Mouse (Mus musculus) liver (tissue): Measurements from ENCODE around the gene Erbb3.

Experiments used
- DNase-seq: peaks from one replicate; pipeline ENCODE4 v3.0.0-alpha.2; 2020; ENCODE audit warnings: mixed read lengths

The Erbb3 gene

GRCm38 (mm10) chr10:128524732-128525662, 64.5 kb downstream of the Erbb3 start:
- DNase-seq, result peak; percentile 63

- no peak for DNase-seq
Measured at GRCm38 (mm10) chr10:128524111-128524731, 65.2 kb downstream of the Erbb3 start.

- no peak for DNase-seq
Measured at GRCm38 (mm10) chr10:128522351-128522750, 67.1 kb downstream of the Erbb3 start.

GRCm38 (mm10) chr10:128520591-128520990, 68.9 kb downstream of the Erbb3 start:
- no peak for DNase-seq

- peak; percentile 54 for DNase-seq
Measured at GRCm38 (mm10) chr10:128518833-128519232, 70.6 kb downstream of the Erbb3 start.
